Mouse (Mus musculus) spleen, postnatal 36 days (tissue): ENCODE data around the gene Adarb2.
A peak's percentile ranks its signal among the peaks of the same experiment; 100 is the strongest.

Source experiments
- DNase-seq, 2 experiments: peaks; one replicate each; pipeline ENCODE4 v3.0.0; 2022; ENCODE audit warnings: low spot score in 2 of 2, mixed read lengths in 1 of 2

Adarb2 gene

DNA sequence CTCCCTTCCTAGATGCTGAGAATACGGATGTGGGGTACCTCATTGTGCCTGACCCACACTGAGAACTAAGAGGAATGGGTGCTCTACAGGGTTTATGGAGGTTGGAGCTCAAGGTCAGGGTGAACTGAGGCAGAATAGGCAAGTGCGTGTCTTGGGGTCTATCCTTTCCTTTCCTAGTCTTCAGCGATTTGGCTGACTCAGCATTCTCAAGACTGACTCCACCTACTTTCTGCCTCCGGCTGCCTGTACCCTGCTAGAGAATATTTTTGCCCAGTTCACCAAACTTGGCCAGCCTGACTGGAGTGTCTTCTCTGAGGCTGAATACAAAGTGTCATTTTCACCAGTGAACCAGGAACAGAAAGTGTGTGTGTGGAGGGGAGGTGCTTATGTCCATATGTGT, 163.4 kb downstream of the Adarb2 start:
- DNase-seq: no peak

GRCm38 (mm10) chr13:8369868-8370387, 167.3 kb downstream of the Adarb2 start:
- no peak for DNase-seq

DNA sequence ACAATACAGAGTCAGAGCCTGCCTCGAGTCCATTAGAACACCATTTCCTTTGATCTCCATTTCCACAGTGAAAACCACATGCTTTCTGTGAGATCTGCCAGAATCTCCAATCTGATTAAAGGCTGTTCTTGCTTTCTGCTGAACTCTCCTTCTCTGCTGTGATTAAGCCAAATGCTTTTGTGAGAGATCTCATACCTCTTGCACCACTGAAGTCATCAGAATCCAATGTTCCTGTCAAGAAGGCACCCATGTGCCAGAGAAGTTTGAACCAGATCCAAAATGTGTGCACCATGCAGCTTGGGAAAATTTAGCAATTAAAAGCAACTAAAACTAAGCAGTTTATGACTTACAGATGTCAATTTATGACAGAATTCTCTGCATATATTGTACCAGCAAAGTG, 185.9 kb downstream of the Adarb2 start:
- no peak for DNase-seq

GRCm38 (mm10) chr13:8400265-8401041, 197.8 kb downstream of the Adarb2 start:
- no peak for DNase-seq

DNA sequence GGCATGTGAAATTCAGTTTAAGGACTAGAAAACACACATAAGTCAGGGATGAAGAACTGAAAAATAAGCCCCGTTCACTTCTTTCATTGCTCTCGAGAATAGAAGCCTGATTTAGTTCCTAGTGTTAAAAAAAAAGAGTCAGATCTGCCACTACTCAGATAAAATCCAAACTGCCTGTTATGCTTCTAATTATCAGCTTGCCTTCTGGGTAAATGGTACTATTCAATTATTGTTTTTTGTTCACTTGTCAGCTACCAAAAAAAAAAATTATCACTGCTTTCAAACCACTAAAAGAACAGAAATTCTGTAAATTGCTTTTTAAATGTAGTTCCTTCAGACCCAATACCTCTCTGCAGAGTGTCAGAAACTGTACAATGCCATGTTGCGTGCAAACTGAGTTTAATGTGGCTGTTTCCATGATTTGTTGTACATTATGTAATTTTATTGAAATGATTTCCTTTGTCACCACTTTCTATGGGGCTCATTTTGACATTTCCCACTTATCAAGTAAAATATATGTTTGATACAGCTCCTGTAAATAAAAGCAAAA, 199.7 kb downstream of the Adarb2 start:
- no peak for DNase-seq

- DNase-seq: no peak
These were observed 203.4 kb downstream of the Adarb2 start for GRCm38 (mm10) chr13:8406020-8406419.

DNA sequence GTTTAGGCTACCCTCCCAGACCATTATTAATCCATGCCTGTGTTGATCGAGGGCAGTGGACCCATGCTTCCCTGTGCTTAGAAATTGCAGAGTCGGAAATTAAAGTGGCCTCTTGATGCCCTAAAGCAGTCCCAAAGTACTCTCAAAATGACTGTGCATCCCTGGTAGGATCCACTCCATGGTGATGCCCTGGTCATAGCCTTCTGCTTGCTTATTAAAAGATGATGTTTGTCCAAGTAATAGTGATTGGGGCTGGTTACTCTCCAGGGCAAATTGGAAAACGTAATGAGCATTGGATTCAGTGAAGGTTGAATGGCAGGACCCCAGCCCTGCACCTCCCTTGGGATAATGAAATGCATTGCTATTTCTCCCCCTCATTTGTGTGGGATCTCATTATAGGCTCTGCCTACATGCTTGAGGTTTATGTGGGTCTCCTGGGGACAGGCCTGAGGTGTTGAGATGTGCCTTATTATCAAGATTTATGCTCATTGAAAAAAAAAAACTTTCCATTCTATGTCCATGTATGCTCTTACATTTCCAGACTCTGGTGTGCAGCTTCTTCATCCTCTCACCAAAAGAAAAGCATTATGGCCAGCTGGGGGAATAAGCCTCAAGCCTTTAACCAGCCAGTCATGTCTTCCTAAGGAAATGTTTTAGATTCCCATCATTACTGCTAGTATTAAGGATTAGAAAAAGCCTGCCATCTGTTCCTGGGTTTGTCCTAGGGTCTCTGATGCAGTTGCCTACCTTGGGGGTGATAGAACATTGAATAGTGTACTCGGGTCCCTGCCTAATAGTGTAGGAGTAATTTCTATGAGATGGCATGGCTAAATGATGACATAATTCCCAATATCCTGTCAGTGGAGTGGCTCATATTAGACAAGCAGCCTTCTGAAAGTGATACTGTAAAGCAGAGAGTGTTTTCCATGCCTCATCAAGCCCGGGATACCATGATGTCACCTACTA, 208.0 kb downstream of the Adarb2 start:
- DNase-seq: no peak

- no peak for DNase-seq
These were observed 221.5 kb downstream of the Adarb2 start for GRCm38 (mm10) chr13:8424019-8424719.

DNA sequence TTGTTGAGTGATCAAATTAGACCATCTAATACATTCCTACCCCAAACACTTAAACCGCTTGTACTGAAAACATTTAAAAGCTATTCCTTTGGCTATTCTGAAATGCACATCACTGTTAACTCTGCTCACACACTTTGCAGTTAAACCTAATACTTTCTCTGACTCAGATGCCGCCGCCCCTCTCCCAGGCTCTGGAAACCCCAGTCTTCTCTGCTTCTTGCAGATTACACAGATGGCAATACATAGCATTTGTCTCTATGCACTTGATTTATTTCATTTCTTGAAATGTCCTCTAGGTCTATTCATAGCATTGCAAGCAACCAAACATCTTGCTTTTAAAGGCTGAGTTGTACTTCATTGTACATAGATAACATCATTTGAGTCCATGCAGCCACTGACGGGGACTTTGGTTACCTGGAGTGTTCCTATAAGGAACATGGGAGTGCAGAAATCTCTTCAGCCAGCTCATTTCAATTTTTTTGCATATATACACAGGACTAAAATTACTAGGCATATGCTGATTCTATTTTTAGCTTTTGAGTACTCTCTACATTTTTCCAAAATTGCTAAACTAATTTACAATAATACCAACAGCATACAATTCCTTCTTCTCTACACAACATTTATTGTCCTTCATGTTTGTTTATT, 236.6 kb downstream of the Adarb2 start:
- DNase-seq: no peak

DNA sequence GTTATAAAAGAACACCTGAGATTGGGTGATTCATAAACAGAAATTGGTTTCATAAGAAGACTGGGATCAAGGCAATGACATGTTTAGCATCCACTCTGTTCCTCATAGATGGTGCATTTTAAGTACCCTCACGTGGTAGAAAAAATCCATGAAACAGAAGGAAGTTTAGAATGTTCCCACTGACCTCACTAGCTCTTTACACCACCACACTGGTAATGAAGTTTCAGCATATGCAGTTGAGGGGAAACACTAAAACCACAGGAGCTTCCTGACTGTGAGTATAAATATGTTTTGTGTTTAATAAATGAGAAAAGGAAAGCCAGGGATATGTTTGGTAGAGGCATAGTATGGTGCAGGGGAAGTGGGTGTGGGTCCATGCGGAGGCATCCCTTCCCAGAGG, 242.7 kb downstream of the Adarb2 start:
- no peak for DNase-seq

DNA sequence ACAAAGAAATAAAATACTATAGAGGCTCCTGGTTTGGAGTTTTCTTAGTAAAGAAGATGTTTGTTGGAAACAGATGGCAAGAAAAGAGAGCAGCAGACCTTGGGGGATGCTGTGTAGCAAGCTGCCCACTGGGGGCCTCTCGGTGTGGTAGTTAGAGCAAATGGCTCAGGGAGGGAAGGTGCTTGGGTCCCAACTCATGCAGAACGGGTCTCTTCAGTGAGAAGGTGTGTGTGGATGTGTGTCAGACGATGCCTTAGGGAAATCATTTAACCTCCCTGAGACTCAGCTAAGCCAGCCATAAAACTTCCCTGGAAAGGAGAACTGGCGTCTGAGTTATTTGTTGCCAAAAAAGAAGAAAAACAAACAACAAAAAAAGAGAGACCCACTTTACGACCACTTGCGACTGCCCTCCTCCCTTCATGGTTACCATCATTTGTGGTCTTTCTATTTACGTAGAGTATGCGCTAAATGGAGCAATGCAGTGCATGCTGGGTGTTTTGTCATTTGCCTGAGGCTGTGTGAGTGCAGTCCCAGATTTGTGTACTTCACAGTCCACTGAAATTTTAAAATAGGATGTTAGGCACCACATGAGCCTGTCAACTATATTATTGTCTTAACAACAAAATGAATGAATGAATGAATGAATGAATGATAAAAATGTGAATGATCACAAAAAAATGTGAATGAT, 245.7 kb downstream of the Adarb2 start:
- DNase-seq: no peak

DNA sequence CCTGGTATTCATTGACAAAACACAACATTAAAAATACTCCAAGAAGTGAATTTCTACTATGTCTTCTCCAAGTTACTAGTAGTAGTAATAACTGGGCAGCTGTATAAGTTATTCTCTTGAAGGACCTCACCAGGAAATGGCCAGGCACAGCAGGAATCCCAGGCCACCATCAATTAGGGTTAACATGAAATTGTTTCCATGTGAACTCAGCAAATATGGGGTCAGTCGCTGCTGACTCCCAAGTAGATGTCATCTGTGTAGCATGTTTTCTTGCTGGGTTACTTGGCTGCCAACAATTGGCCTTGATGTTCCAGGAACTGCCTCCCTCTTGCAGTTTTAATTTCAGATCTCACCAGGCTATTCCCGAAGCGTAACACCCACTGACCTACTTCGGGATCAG, 248.9 kb downstream of the Adarb2 start:
- no peak for DNase-seq

DNA sequence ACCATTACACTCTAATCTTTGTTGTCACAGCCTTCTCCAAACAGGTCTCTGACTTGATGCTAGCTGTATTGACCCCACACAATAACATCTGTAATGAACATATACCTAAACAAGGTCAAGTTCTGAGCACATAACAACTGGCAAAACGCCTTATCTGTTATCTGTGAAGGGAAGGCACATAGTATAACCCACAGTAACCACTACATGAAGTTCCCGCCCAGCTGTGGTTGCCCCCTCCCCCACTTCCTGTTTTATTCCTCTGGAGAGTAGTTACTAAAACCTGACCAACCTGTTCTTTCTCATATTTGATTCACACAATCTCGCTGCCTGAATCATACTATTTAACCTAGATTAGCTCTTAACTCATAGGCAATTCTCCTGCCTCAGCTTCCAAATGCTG, 254.2 kb downstream of the Adarb2 start:
- DNase-seq: peak; percentile 21 to 34

- no peak for DNase-seq
These were observed 255.2 kb downstream of the Adarb2 start for GRCm38 (mm10) chr13:8457831-8458230.

- no peak for DNase-seq
These were observed 265.1 kb downstream of the Adarb2 start for GRCm38 (mm10) chr13:8467591-8468366.

- no peak for DNase-seq
These were observed 273.6 kb downstream of the Adarb2 start for GRCm38 (mm10) chr13:8476237-8476636.

- DNase-seq: no peak
These were observed 276.1 kb downstream of the Adarb2 start for GRCm38 (mm10) chr13:8478731-8479130.

- DNase-seq: no peak
These were observed 277.3 kb downstream of the Adarb2 start for GRCm38 (mm10) chr13:8479970-8480369.

DNA sequence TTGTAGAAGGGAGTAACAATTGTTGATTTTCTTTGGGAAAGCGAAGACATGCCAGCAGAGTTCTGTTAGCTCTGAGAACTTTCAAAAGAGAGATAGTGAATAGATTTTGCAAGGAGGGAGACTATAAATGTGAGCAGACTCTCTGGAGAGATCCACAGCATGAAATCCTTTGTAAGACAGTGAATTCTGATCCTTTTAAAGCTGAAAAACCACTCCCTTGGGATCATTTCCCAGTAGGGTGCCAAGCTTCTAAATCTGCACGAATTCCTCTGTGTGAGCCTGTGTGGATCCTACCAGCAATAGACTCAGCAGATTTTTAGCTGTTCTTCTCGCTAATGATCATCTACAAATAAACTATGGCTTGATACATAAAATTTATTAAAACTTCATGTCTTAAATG, 278.7 kb downstream of the Adarb2 start:
- DNase-seq: no peak
